In the genomic region with DNA sequence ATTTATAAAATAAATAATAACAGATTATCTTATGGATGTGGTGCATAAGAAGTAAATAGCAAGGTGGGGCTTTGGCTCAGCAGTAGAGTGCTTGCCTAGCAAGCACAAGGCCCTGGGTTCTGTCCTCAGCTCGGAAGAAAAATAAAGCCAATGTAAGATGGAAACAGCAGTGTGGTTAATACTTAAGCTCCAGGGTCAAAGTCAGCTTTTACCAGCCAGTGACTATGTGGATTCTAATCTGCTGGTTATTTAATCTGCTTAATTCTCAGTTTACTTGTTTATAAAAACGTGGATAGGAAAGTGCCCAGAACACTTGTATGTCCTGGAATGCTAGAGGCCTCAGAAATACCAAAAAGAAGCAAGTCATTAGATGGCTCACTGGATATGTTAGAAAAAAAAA, we compare ENCODE assay signal across 24 mouse cellular contexts. TPM values are rescaled to one million over a fixed set of nuclear protein-coding genes. Genes with fewer than 3 reads are reported as not detected.
DNase-seq lines count a peak whose midpoint lies in the region; ATAC-seq and TF ChIP-seq lines count a peak whose summit lies in the region.
"Had no signal": no experiment of that assay in that cellular context is flagged by ENCODE, and none has a peak within 500 bp of the region (broad histone marks: within the 10 kb centered on the region; RNA-seq: fewer than 3 reads in every experiment).

No protein-coding gene starts in this region.

- H3K27me3 ChIP-seq in intestine, embryonic 15.5 days (replicated peaks): no peaks in the 10 kb centered on the region
- H3K27me3 ChIP-seq in intestine, postnatal 0 days (replicated peaks; ENCODE audit: control insufficient read depth, insufficient read depth, low read length): no peaks in the 10 kb centered on the region
- no peaks in the 10 kb centered on the region for H3K27me3 ChIP-seq in kidney, embryonic 15.5 days
- H3K27me3 ChIP-seq: embryonic facial prominence, embryonic 12.5 days; forebrain, embryonic 15.5 days; hindbrain, embryonic 13.5 days had no signal

- no peak overlapping the region for H3K27ac ChIP-seq in intestine, embryonic 15.5 days
- H3K27ac ChIP-seq in intestine, postnatal 0 days (ENCODE audit: low read depth, low read length): no peak overlapping the region
- no peak overlapping the region for H3K27ac ChIP-seq in kidney, embryonic 15.5 days
- H3K27ac ChIP-seq: embryonic facial prominence, embryonic 12.5 days; forebrain, embryonic 15.5 days; heart, embryonic 10.5 days; hindbrain, embryonic 13.5 days had no signal

- DNase-seq in kidney, adult 8-10 months: peak; percentile 21 to 55
- peak; percentile 38 for DNase-seq in kidney, postnatal 14 days
- no peak for DNase-seq in thymus, postnatal 0 days (ENCODE audit: low spot score)
- DNase-seq in spleen, adult 18-20 months: no peak
- DNase-seq: adrenal gland, adult 8-10 months; B cell, adult 2 months; cerebellum, adult 11 months; cerebellum, adult 9-10 months; cerebellum, postnatal 25 days; heart, adult 18-20 months; heart, postnatal 10 days; heart, postnatal 4 days had no signal

- no peak overlapping the region for H3K9ac ChIP-seq in intestine, embryonic 15.5 days
- no peak overlapping the region for H3K9ac ChIP-seq in intestine, postnatal 0 days (ENCODE audit: low read depth, low read length)
- no peak overlapping the region for H3K9ac ChIP-seq in kidney, embryonic 15.5 days
- H3K9ac ChIP-seq: embryonic facial prominence, embryonic 12.5 days; forebrain, embryonic 15.5 days; hindbrain, embryonic 13.5 days had no signal

- TF ChIP-seq CTCF in intestine, postnatal 0 days (IDR thresholded peaks at IDR 0.05; ENCODE audit: low read depth): no peak

- no peak overlapping the region for H3K4me3 ChIP-seq in intestine, embryonic 15.5 days (replicated peaks)
- H3K4me3 ChIP-seq in intestine, postnatal 0 days (ENCODE audit: low read depth, low read length): no peak overlapping the region
- H3K4me3 ChIP-seq in kidney, embryonic 15.5 days (replicated peaks): no peak overlapping the region
- H3K4me3 ChIP-seq: embryonic facial prominence, embryonic 12.5 days; forebrain, embryonic 15.5 days; heart, embryonic 10.5 days; hindbrain, embryonic 13.5 days had no signal

- H3K9me3 ChIP-seq in intestine, embryonic 15.5 days: no peaks in the 10 kb centered on the region
- H3K9me3 ChIP-seq in intestine, postnatal 0 days (ENCODE audit: control insufficient read depth): no peaks in the 10 kb centered on the region
- H3K9me3 ChIP-seq in kidney, embryonic 15.5 days (replicated peaks): no peaks in the 10 kb centered on the region
- H3K9me3 ChIP-seq: embryonic facial prominence, embryonic 12.5 days; forebrain, embryonic 15.5 days; G1E; heart, embryonic 10.5 days; hindbrain, embryonic 13.5 days had no signal

- 0 out of 2 replicates have a peak, but pooled peaks have one; percentile 51 for ATAC-seq in intestine, embryonic 15.5 days
- ATAC-seq in intestine, postnatal 0 days: no peak
- ATAC-seq in kidney, embryonic 15.5 days (replicated peaks; ENCODE audit: low FRiP score): no peak
- ATAC-seq: CD4-positive, CD25-positive, alpha-beta regulatory T cell, adult 4 months; forebrain, embryonic 15.5 days had no signal

- H3K36me3 ChIP-seq in intestine, embryonic 15.5 days: no peaks in the 10 kb centered on the region
- no peaks in the 10 kb centered on the region for H3K36me3 ChIP-seq in intestine, postnatal 0 days (ENCODE audit: control insufficient read depth, insufficient read depth)
- H3K36me3 ChIP-seq in kidney, embryonic 15.5 days: no peaks in the 10 kb centered on the region
- H3K36me3 ChIP-seq: embryonic facial prominence, embryonic 12.5 days; forebrain, embryonic 15.5 days; G1E; heart, embryonic 10.5 days; hindbrain, embryonic 13.5 days had no signal

- H3K4me1 ChIP-seq in intestine, embryonic 15.5 days (replicated peaks): no peaks in the 10 kb centered on the region
- H3K4me1 ChIP-seq in intestine, postnatal 0 days (replicated peaks; ENCODE audit: control insufficient read depth, insufficient read depth, low read length): no peaks in the 10 kb centered on the region
- no peaks in the 10 kb centered on the region for H3K4me1 ChIP-seq in kidney, embryonic 15.5 days
- H3K4me1 ChIP-seq: embryonic facial prominence, embryonic 12.5 days; forebrain, embryonic 15.5 days; heart, embryonic 10.5 days; hindbrain, embryonic 13.5 days had no signal

- H3K4me2 ChIP-seq in intestine, embryonic 15.5 days (replicated peaks): no peak overlapping the region
- H3K4me2 ChIP-seq in intestine, postnatal 0 days (replicated peaks; ENCODE audit: low read depth): no peak overlapping the region
- H3K4me2 ChIP-seq in kidney, embryonic 15.5 days: no peak overlapping the region
- H3K4me2 ChIP-seq: embryonic facial prominence, embryonic 12.5 days; forebrain, embryonic 15.5 days; hindbrain, embryonic 13.5 days had no signal

- WGBS in intestine, embryonic 15.5 days: 47% methylated on average over 2 of the region's 2 CpGs
- WGBS in intestine, postnatal 0 days: 30% methylated on average over 2 of the region's 2 CpGs
- WGBS in kidney, embryonic 15.5 days: 68% methylated on average over 2 of the region's 2 CpGs

RNA-seq across cellular contexts. Expression of a gene that starts 37.7 kb away (rescaled TPM):
- not detected in 2 replicates for polyA plus RNA-seq in intestine, embryonic 15.5 days (2015; fragmentation: Nextera tagmentation; extraction: Ambion mirVana)
- polyA plus RNA-seq in intestine, postnatal 0 days (2015; fragmentation: Nextera tagmentation; extraction: Ambion mirVana): not detected in 2 replicates
- not detected in 2 replicates for polyA plus RNA-seq in kidney, embryonic 15.5 days (2015; fragmentation: Nextera tagmentation; extraction: Ambion mirVana)
- polyA plus RNA-seq in thymus, postnatal 0 days (2015; fragmentation: Nextera tagmentation; extraction: Ambion mirVana): not detected in 2 replicates
- polyA plus RNA-seq: cortical plate, adult 2 months; embryonic facial prominence, embryonic 12.5 days; forebrain, embryonic 11.5 days; forebrain, embryonic 15.5 days; G1E; heart, embryonic 10.5 days; heart, embryonic 14.5 days; hindbrain, embryonic 13.5 days had no signal

Comparison
In these comparisons a context has a peak if more than half of its experiments do, and no peak if none do; other contexts are left out.
1. DNase-seq: peak in kidney, adult 8-10 months (2 of 2) and kidney, postnatal 14 days (single experiment); none in thymus, postnatal 0 days (single experiment) and spleen, adult 18-20 months (0 of 2).